18 mouse cellular contexts compared by ENCODE assay signal in the genomic region with DNA sequence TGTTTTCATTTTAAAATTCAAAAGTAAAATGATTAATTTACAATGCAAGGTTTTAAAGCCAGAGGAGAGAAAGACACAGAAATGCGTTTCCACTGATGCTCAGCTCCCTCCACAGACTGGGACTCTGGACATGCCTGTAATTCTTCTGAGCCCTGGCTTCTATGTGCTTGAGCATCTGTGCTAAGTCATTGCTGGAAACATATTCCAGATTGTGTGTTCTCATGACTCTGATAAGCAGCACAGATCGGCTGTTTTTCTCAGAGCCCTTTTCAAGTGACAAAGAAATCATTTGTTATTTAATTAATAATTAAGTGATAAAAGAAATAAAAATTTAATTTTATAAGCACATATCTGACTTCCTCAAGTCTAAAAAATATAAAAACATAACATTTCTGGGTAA.
A peak's percentile ranks its signal among the peaks of the same experiment; 100 is the strongest.
DNase-seq lines count a peak whose midpoint lies in the region; ATAC-seq and TF ChIP-seq lines count a peak whose summit lies in the region.
"Had no signal": no experiment of that assay in that cellular context is flagged by ENCODE, and none has a peak within 500 bp of the region (broad histone marks: within the 10 kb centered on the region; RNA-seq: fewer than 3 reads in every experiment).

No protein-coding gene starts in this region.

- WGBS in forebrain, postnatal 0 days, result 54% methylated on average over 2 of the region's 2 CpGs
- WGBS in forebrain, embryonic 11.5 days, result 81% methylated on average over 2 of the region's 2 CpGs
- whole genome bisulfite sequencing in midbrain, embryonic 14.5 days, result 65% methylated on average over 2 of the region's 2 CpGs
- 89% methylated on average over 2 of the region's 2 CpGs for WGBS in midbrain, embryonic 10.5 days
- WGBS in midbrain, postnatal 0 days, result 63% methylated on average over 2 of the region's 2 CpGs

- ATAC-seq in forebrain, postnatal 0 days, result peak; percentile 61; the same call in 1 of the 2 replicates
- ATAC-seq in forebrain, embryonic 11.5 days (replicated peaks; ENCODE audit: low FRiP score), result no peak
- no peak for ATAC-seq in midbrain, embryonic 14.5 days (ENCODE audit: low FRiP score, low TSS enrichment)
- ATAC-seq in midbrain, postnatal 0 days (ENCODE audit: low FRiP score), result no peak
- ATAC-seq: hindbrain, embryonic 16.5 days; inflammation-experienced regulatory T-cells, adult 6 months had no signal

- DNase-seq in forebrain, postnatal 0 days, result peak; percentile 32
- no peak for DNase-seq in forebrain, embryonic 11.5 days (ENCODE audit: low spot score)
- DNase-seq in midbrain, embryonic 14.5 days, result peak; percentile 15
- DNase-seq in midbrain, embryonic 10.5 days (ENCODE audit: low spot score), result no peak
- peak; percentile 13 to 18 for DNase-seq in layer of hippocampus, adult 2 months (ENCODE audit: low spot score in 2 of 2)
- DNase-seq in midbrain, postnatal 0 days (ENCODE audit: low spot score), result no peak
- DNase-seq in testis, postnatal 10 days (ENCODE audit: low spot score), result no peak
- DNase-seq: adrenal gland, adult 2 months; adrenal gland, postnatal 36 days; cerebellum, adult 18-20 months; cerebellum, postnatal 10 days; gastrocnemius, postnatal 36 days; heart, postnatal 4 days had no signal

- H3K27ac ChIP-seq in forebrain, postnatal 0 days (ENCODE audit: low read depth, low read length), result no peak overlapping the region
- H3K27ac ChIP-seq in forebrain, embryonic 11.5 days (ENCODE audit: low read depth, low read length), result no peak overlapping the region
- no peak overlapping the region for H3K27ac ChIP-seq in midbrain, embryonic 14.5 days (replicated peaks; ENCODE audit: low read depth, low read length)
- H3K27ac ChIP-seq in midbrain, embryonic 10.5 days (replicated peaks), result no peak overlapping the region
- peak overlapping the region; percentile 69 for H3K27ac ChIP-seq in layer of hippocampus, adult 2 months
- H3K27ac ChIP-seq in midbrain, postnatal 0 days (ENCODE audit: low read depth, low read length), result peak overlapping the region; percentile 21; the same call in 1 of the 2 replicates
- H3K27ac ChIP-seq: embryonic facial prominence, embryonic 10.5 days; heart, embryonic 13.5 days; hindbrain, embryonic 12.5 days had no signal

- H3K9ac ChIP-seq in forebrain, postnatal 0 days, result no peak overlapping the region
- H3K9ac ChIP-seq in forebrain, embryonic 11.5 days (ENCODE audit: low read length), result no peak overlapping the region
- H3K9ac ChIP-seq in midbrain, embryonic 14.5 days (replicated peaks; ENCODE audit: low read length), result no peak overlapping the region
- H3K9ac ChIP-seq in midbrain, postnatal 0 days (replicated peaks; ENCODE audit: low read length, poor library complexity, severe bottlenecking), result no peak overlapping the region
- H3K9ac ChIP-seq: heart, embryonic 13.5 days; hindbrain, embryonic 12.5 days had no signal

- H3K4me2 ChIP-seq in forebrain, postnatal 0 days (ENCODE audit: low read depth), result no peak overlapping the region
- no peak overlapping the region for H3K4me2 ChIP-seq in forebrain, embryonic 11.5 days (ENCODE audit: low read depth, low read length, severe bottlenecking)
- no peak overlapping the region for H3K4me2 ChIP-seq in midbrain, embryonic 14.5 days (ENCODE audit: low read length)
- no peak overlapping the region for H3K4me2 ChIP-seq in midbrain, postnatal 0 days (ENCODE audit: low read depth, low read length, poor library complexity, severe bottlenecking)
- H3K4me2 ChIP-seq: heart, embryonic 13.5 days; hindbrain, embryonic 12.5 days had no signal

- no peaks in the 10 kb centered on the region for H3K27me3 ChIP-seq in forebrain, postnatal 0 days (ENCODE audit: insufficient read depth, low read length)
- no peaks in the 10 kb centered on the region for H3K27me3 ChIP-seq in forebrain, embryonic 11.5 days (ENCODE audit: control insufficient read depth, insufficient read depth, low read length)
- no peaks in the 10 kb centered on the region for H3K27me3 ChIP-seq in midbrain, embryonic 14.5 days (ENCODE audit: control insufficient read depth, insufficient read depth, low read length)
- no peaks in the 10 kb centered on the region for H3K27me3 ChIP-seq in midbrain, embryonic 10.5 days (ENCODE audit: low read depth, poor library complexity, severe bottlenecking)
- H3K27me3 ChIP-seq in midbrain, postnatal 0 days (ENCODE audit: insufficient read depth, low read length), result no peaks in the 10 kb centered on the region
- H3K27me3 ChIP-seq: hindbrain, embryonic 12.5 days had no signal

- TF ChIP-seq CTCF in forebrain, postnatal 0 days (IDR thresholded peaks at IDR 0.05; ENCODE audit: low read depth), result no peak
- no peak for TF ChIP-seq CTCF in layer of hippocampus, adult 2 months (conservative IDR thresholded peaks at IDR 0.05)
- no peak for TF ChIP-seq CTCF in midbrain, postnatal 0 days (IDR thresholded peaks at IDR 0.05)

- no peak overlapping the region for H3K4me3 ChIP-seq in forebrain, postnatal 0 days (ENCODE audit: low read depth, low read length)
- no peak overlapping the region for H3K4me3 ChIP-seq in forebrain, embryonic 11.5 days (ENCODE audit: low read depth, low read length)
- H3K4me3 ChIP-seq in midbrain, embryonic 14.5 days (replicated peaks; ENCODE audit: low read depth, low read length), result no peak overlapping the region
- no peak overlapping the region for H3K4me3 ChIP-seq in midbrain, embryonic 10.5 days
- H3K4me3 ChIP-seq in layer of hippocampus, adult 2 months, result no peak overlapping the region
- no peak overlapping the region for H3K4me3 ChIP-seq in midbrain, postnatal 0 days (ENCODE audit: low read depth, low read length)
- H3K4me3 ChIP-seq: embryonic facial prominence, embryonic 10.5 days; heart, embryonic 13.5 days; hindbrain, embryonic 12.5 days had no signal

- H3K36me3 ChIP-seq in forebrain, postnatal 0 days (ENCODE audit: insufficient read depth), result no peaks in the 10 kb centered on the region
- H3K36me3 ChIP-seq in forebrain, embryonic 11.5 days (ENCODE audit: control insufficient read depth, insufficient read depth, low read length), result no peaks in the 10 kb centered on the region
- H3K36me3 ChIP-seq in midbrain, embryonic 14.5 days (ENCODE audit: control insufficient read depth, insufficient read depth, low read length), result no peaks in the 10 kb centered on the region
- H3K36me3 ChIP-seq in midbrain, embryonic 10.5 days, result no peaks in the 10 kb centered on the region
- no peaks in the 10 kb centered on the region for H3K36me3 ChIP-seq in midbrain, postnatal 0 days (ENCODE audit: insufficient read depth, low read length)
- H3K36me3 ChIP-seq: embryonic facial prominence, embryonic 10.5 days; heart, embryonic 13.5 days; hindbrain, embryonic 12.5 days had no signal

- H3K4me1 ChIP-seq in forebrain, postnatal 0 days (ENCODE audit: insufficient read depth), result no peaks in the 10 kb centered on the region
- H3K4me1 ChIP-seq in forebrain, embryonic 11.5 days (replicated peaks; ENCODE audit: control insufficient read depth, insufficient read depth, low read length), result no peaks in the 10 kb centered on the region
- no peaks in the 10 kb centered on the region for H3K4me1 ChIP-seq in midbrain, embryonic 14.5 days (ENCODE audit: control insufficient read depth, insufficient read depth, low read length)
- H3K4me1 ChIP-seq in midbrain, embryonic 10.5 days, result no peaks in the 10 kb centered on the region
- no peaks in the 10 kb centered on the region for H3K4me1 ChIP-seq in midbrain, postnatal 0 days (ENCODE audit: insufficient read depth, low read length)
- H3K4me1 ChIP-seq: embryonic facial prominence, embryonic 10.5 days; heart, embryonic 13.5 days; hindbrain, embryonic 12.5 days had no signal

- no peaks in the 10 kb centered on the region for H3K9me3 ChIP-seq in forebrain, postnatal 0 days (ENCODE audit: low read length)
- no peaks in the 10 kb centered on the region for H3K9me3 ChIP-seq in forebrain, embryonic 11.5 days (ENCODE audit: control insufficient read depth, low read length)
- H3K9me3 ChIP-seq in midbrain, embryonic 14.5 days (ENCODE audit: control insufficient read depth, low read length), result no peaks in the 10 kb centered on the region
- no peaks in the 10 kb centered on the region for H3K9me3 ChIP-seq in midbrain, embryonic 10.5 days (replicated peaks)
- H3K9me3 ChIP-seq in midbrain, postnatal 0 days (ENCODE audit: low read length), result no peaks in the 10 kb centered on the region
- H3K9me3 ChIP-seq: embryonic facial prominence, embryonic 10.5 days; heart, embryonic 13.5 days; hindbrain, embryonic 12.5 days had no signal

Comparison
In these comparisons a context has a peak if more than half of its experiments do, and no peak if none do; other contexts are left out.
1. DNase-seq: peak in forebrain, postnatal 0 days (single experiment), midbrain, embryonic 14.5 days (single experiment) and layer of hippocampus, adult 2 months (2 of 2); none in forebrain, embryonic 11.5 days (single experiment), midbrain, embryonic 10.5 days (single experiment), midbrain, postnatal 0 days (single experiment) and testis, postnatal 10 days (single experiment).
2. H3K27ac ChIP-seq: peak in layer of hippocampus, adult 2 months (single experiment) and midbrain, postnatal 0 days (single experiment); none in forebrain, postnatal 0 days (single experiment), forebrain, embryonic 11.5 days (single experiment), midbrain, embryonic 14.5 days (single experiment) and midbrain, embryonic 10.5 days (single experiment).